Mouse (Mus musculus): Measurements from ENCODE around the gene Col4a1.

The Col4a1 gene

GRCm38 (mm10) chr8:11234151-11234878 lies 78.3 kb downstream of the Col4a1 start:
- no peak for DNase-seq (ENCODE audit: extremely low spot score, low spot score)

- DNase-seq (ENCODE audit: extremely low spot score, low spot score) = no peak
These were observed 79.6 kb downstream of the Col4a1 start for GRCm38 (mm10) chr8:11233009-11233408.

- DNase-seq (ENCODE audit: extremely low spot score, low spot score) = no peak
These were observed 82.3 kb downstream of the Col4a1 start for GRCm38 (mm10) chr8:11230277-11230676.

GRCm38 (mm10) chr8:11227421-11227820 lies 85.2 kb downstream of the Col4a1 start:
- no peak for DNase-seq (ENCODE audit: extremely low spot score, low spot score)

GRCm38 (mm10) chr8:11225577-11226434 lies 86.8 kb downstream of the Col4a1 start:
- no peak for DNase-seq (ENCODE audit: extremely low spot score, low spot score)

- no peak for DNase-seq (ENCODE audit: extremely low spot score, low spot score)
These were observed 88.4 kb downstream of the Col4a1 start for GRCm38 (mm10) chr8:11224178-11224577.

GRCm38 (mm10) chr8:11221353-11221752 lies 91.3 kb downstream of the Col4a1 start:
- DNase-seq (ENCODE audit: extremely low spot score, low spot score) = no peak

- no peak for DNase-seq (ENCODE audit: extremely low spot score, low spot score)
These were observed 93.3 kb downstream of the Col4a1 start for GRCm38 (mm10) chr8:11219282-11219681.

- peak; percentile 49 for DNase-seq (ENCODE audit: extremely low spot score, low spot score)
These were observed 97.4 kb downstream of the Col4a1 start for GRCm38 (mm10) chr8:11215231-11215630.

- DNase-seq (ENCODE audit: extremely low spot score, low spot score) = no peak
These were observed 106.1 kb downstream of the Col4a1 start for GRCm38 (mm10) chr8:11206509-11206908.

- DNase-seq (ENCODE audit: extremely low spot score, low spot score) = no peak
These were observed 107.1 kb downstream of the Col4a1 start for GRCm38 (mm10) chr8:11205532-11205931.

GRCm38 (mm10) chr8:11203260-11204110 lies 109.1 kb downstream of the Col4a1 start:
- DNase-seq (ENCODE audit: extremely low spot score, low spot score) = no peak

- no peak for DNase-seq (ENCODE audit: extremely low spot score, low spot score)
These were observed 114.0 kb downstream of the Col4a1 start for GRCm38 (mm10) chr8:11198650-11199049.

- DNase-seq (ENCODE audit: extremely low spot score, low spot score) = no peak
These were observed 114.6 kb downstream of the Col4a1 start for GRCm38 (mm10) chr8:11197988-11198387.

GRCm38 (mm10) chr8:11197261-11197660 lies 115.4 kb downstream of the Col4a1 start:
- no peak for DNase-seq (ENCODE audit: extremely low spot score, low spot score)

- DNase-seq (ENCODE audit: extremely low spot score, low spot score) = no peak
These were observed 119.8 kb downstream of the Col4a1 start for GRCm38 (mm10) chr8:11192719-11193324.

GRCm38 (mm10) chr8:11187581-11188271 lies 124.9 kb downstream of the Col4a1 start:
- peak; percentile 85 for DNase-seq (ENCODE audit: extremely low spot score, low spot score)

- no peak for DNase-seq (ENCODE audit: extremely low spot score, low spot score)
These were observed 126.2 kb downstream of the Col4a1 start for GRCm38 (mm10) chr8:11186456-11186855.

GRCm38 (mm10) chr8:11185672-11186071 lies 127.0 kb downstream of the Col4a1 start:
- no peak for DNase-seq (ENCODE audit: extremely low spot score, low spot score)

GRCm38 (mm10) chr8:11183611-11184031 lies 129.0 kb downstream of the Col4a1 start:
- DNase-seq (ENCODE audit: extremely low spot score, low spot score) = no peak
